Mouse (Mus musculus): ENCODE results near the gene Olfr288. TPM values are rescaled to one million over a fixed set of nuclear protein-coding genes. Genes with fewer than 3 reads are reported as not detected.

Olfr288 gene
- polyA plus RNA-seq, 1 experiment from 2014 or later: not detected

- 82% methylated on average over 7 of the region's 7 CpGs for WGBS
- Histone ChIP-seq H3K9me3 (ENCODE audit: control insufficient read depth, low read length) (no peaks in the 10 kb centered on the region), H3K27me3 (ENCODE audit: control insufficient read depth, insufficient read depth, low read length) (no peaks in the 10 kb centered on the region), H3K36me3 (ENCODE audit: control insufficient read depth, insufficient read depth, low read length) (no peaks in the 10 kb centered on the region), H3K4me2 (ENCODE audit: low read depth, low read length) (no peak overlapping the region), H3K4me1 (ENCODE audit: control insufficient read depth, insufficient read depth, low read length) (no peaks in the 10 kb centered on the region), H3K4me3 (ENCODE audit: low read depth, low read length) (no peak overlapping the region), H3K9ac (replicated peaks; ENCODE audit: low read depth, low read length) (no peak overlapping the region), H3K27ac (ENCODE audit: low read depth, low read length) (no peak overlapping the region)
- ATAC-seq (ENCODE audit: low read depth): no peak
Observed at GRCm38 (mm10) chr15:98209676-98210075, 14.3 kb upstream of the Olfr288 start.

GRCm38 (mm10) chr15:98184456-98184855 lies 10.9 kb downstream of the Olfr288 start:
- Histone ChIP-seq H3K9ac (replicated peaks; ENCODE audit: low read depth, low read length) (no peak overlapping the region), H3K36me3 (ENCODE audit: control insufficient read depth, insufficient read depth, low read length) (no peaks in the 10 kb centered on the region), H3K4me3 (ENCODE audit: low read depth, low read length) (no peak overlapping the region), H3K27me3 (ENCODE audit: control insufficient read depth, insufficient read depth, low read length) (no peaks in the 10 kb centered on the region), H3K4me1 (ENCODE audit: control insufficient read depth, insufficient read depth, low read length) (peaks cover 5% of the 10 kb centered on the region; the same call in 1 of the 2 replicates), H3K27ac (ENCODE audit: low read depth, low read length) (no peak overlapping the region), H3K9me3 (ENCODE audit: control insufficient read depth, low read length) (no peaks in the 10 kb centered on the region), H3K4me2 (ENCODE audit: low read depth, low read length) (no peak overlapping the region)
- WGBS: 79% methylated on average over 4 of the region's 4 CpGs
- no peak for ATAC-seq (ENCODE audit: low read depth)

GRCm38 (mm10) chr15:98181856-98182570 lies 13.3 kb downstream of the Olfr288 start:
- Histone ChIP-seq H3K36me3 (ENCODE audit: control insufficient read depth, insufficient read depth, low read length) (no peaks in the 10 kb centered on the region), H3K27ac (ENCODE audit: low read depth, low read length) (no peak overlapping the region), H3K9ac (replicated peaks; ENCODE audit: low read depth, low read length) (no peak overlapping the region), H3K4me1 (ENCODE audit: control insufficient read depth, insufficient read depth, low read length) (peaks cover 5% of the 10 kb centered on the region; the same call in 1 of the 2 replicates), H3K4me3 (ENCODE audit: low read depth, low read length) (no peak overlapping the region), H3K9me3 (ENCODE audit: control insufficient read depth, low read length) (no peaks in the 10 kb centered on the region), H3K27me3 (ENCODE audit: control insufficient read depth, insufficient read depth, low read length) (no peaks in the 10 kb centered on the region), H3K4me2 (ENCODE audit: low read depth, low read length) (no peak overlapping the region)
- WGBS: 77% methylated on average over 12 of the region's 12 CpGs
- no peak for ATAC-seq (ENCODE audit: low read depth)

GRCm38 (mm10) chr15:98181132-98181711 lies 14.1 kb downstream of the Olfr288 start:
- Histone ChIP-seq H3K4me3 (ENCODE audit: low read depth, low read length) (peak overlapping the region; percentile 48), H3K36me3 (ENCODE audit: control insufficient read depth, insufficient read depth, low read length) (no peaks in the 10 kb centered on the region), H3K4me1 (ENCODE audit: control insufficient read depth, insufficient read depth, low read length) (peaks cover 5% of the 10 kb centered on the region; the same call in 1 of the 2 replicates), H3K9ac (replicated peaks; ENCODE audit: low read depth, low read length) (peak overlapping the region; percentile 49; the same call in 1 of the 2 replicates), H3K27me3 (ENCODE audit: control insufficient read depth, insufficient read depth, low read length) (no peaks in the 10 kb centered on the region), H3K4me2 (ENCODE audit: low read depth, low read length) (peak overlapping the region; percentile 74), H3K9me3 (ENCODE audit: control insufficient read depth, low read length) (no peaks in the 10 kb centered on the region), H3K27ac (ENCODE audit: low read depth, low read length) (peak overlapping the region; percentile 69)
- under 1% methylated on average over 30 of the region's 30 CpGs for WGBS
- peak; percentile 98 for ATAC-seq (ENCODE audit: low read depth)

GRCm38 (mm10) chr15:98180567-98181131 lies 14.7 kb downstream of the Olfr288 start:
- H3K4me1 ChIP-seq (ENCODE audit: control insufficient read depth, insufficient read depth, low read length): peaks cover 5% of the 10 kb centered on the region; the same call in 1 of the 2 replicates
- H3K9me3 ChIP-seq (ENCODE audit: control insufficient read depth, low read length): no peaks in the 10 kb centered on the region
- WGBS: 4% methylated on average over 26 of the region's 26 CpGs
- H3K9ac ChIP-seq (replicated peaks; ENCODE audit: low read depth, low read length): peak overlapping the region; percentile 49; the same call in 1 of the 2 replicates
- ATAC-seq (ENCODE audit: low read depth): no peak
- H3K4me2 ChIP-seq (ENCODE audit: low read depth, low read length): peak overlapping the region; percentile 74
- H3K27ac ChIP-seq (ENCODE audit: low read depth, low read length): peak overlapping the region; percentile 69
- H3K27me3 ChIP-seq (ENCODE audit: control insufficient read depth, insufficient read depth, low read length): no peaks in the 10 kb centered on the region
- H3K36me3 ChIP-seq (ENCODE audit: control insufficient read depth, insufficient read depth, low read length): no peaks in the 10 kb centered on the region
- peak overlapping the region; percentile 48 for H3K4me3 ChIP-seq (ENCODE audit: low read depth, low read length)

- Histone ChIP-seq H3K4me1 (ENCODE audit: control insufficient read depth, insufficient read depth, low read length) (peaks cover 5% of the 10 kb centered on the region; the same call in 1 of the 2 replicates), H3K9ac (replicated peaks; ENCODE audit: low read depth, low read length) (no peak overlapping the region), H3K9me3 (ENCODE audit: control insufficient read depth, low read length) (no peaks in the 10 kb centered on the region), H3K27ac (ENCODE audit: low read depth, low read length) (no peak overlapping the region), H3K27me3 (ENCODE audit: control insufficient read depth, insufficient read depth, low read length) (no peaks in the 10 kb centered on the region), H3K4me2 (ENCODE audit: low read depth, low read length) (no peak overlapping the region), H3K36me3 (ENCODE audit: control insufficient read depth, insufficient read depth, low read length) (no peaks in the 10 kb centered on the region), H3K4me3 (ENCODE audit: low read depth, low read length) (no peak overlapping the region)
- WGBS: 66% methylated on average over 3 of the region's 3 CpGs
- no peak for ATAC-seq (ENCODE audit: low read depth)
Observed at GRCm38 (mm10) chr15:98177320-98177719, 18.0 kb downstream of the Olfr288 start.

- ATAC-seq (ENCODE audit: low read depth): no peak
- Histone ChIP-seq H3K4me3 (ENCODE audit: low read depth, low read length) (no peak overlapping the region), H3K9ac (replicated peaks; ENCODE audit: low read depth, low read length) (no peak overlapping the region), H3K4me2 (ENCODE audit: low read depth, low read length) (no peak overlapping the region), H3K36me3 (ENCODE audit: control insufficient read depth, insufficient read depth, low read length) (no peaks in the 10 kb centered on the region), H3K4me1 (ENCODE audit: control insufficient read depth, insufficient read depth, low read length) (peaks cover 15% of the 10 kb centered on the region; the same call in 1 of the 2 replicates), H3K9me3 (ENCODE audit: control insufficient read depth, low read length) (no peaks in the 10 kb centered on the region), H3K27ac (ENCODE audit: low read depth, low read length) (no peak overlapping the region), H3K27me3 (ENCODE audit: control insufficient read depth, insufficient read depth, low read length) (no peaks in the 10 kb centered on the region)
- WGBS: 30% methylated on average over 8 of the region's 8 CpGs
Observed at GRCm38 (mm10) chr15:98173821-98174220, 21.5 kb downstream of the Olfr288 start.

GRCm38 (mm10) chr15:98172113-98172512 lies 23.2 kb downstream of the Olfr288 start:
- Histone ChIP-seq H3K4me2 (ENCODE audit: low read depth, low read length) (no peak overlapping the region), H3K27me3 (ENCODE audit: control insufficient read depth, insufficient read depth, low read length) (peaks cover 6% of the 10 kb centered on the region), H3K36me3 (ENCODE audit: control insufficient read depth, insufficient read depth, low read length) (no peaks in the 10 kb centered on the region), H3K9me3 (ENCODE audit: control insufficient read depth, low read length) (no peaks in the 10 kb centered on the region), H3K4me3 (ENCODE audit: low read depth, low read length) (no peak overlapping the region), H3K27ac (ENCODE audit: low read depth, low read length) (no peak overlapping the region), H3K4me1 (ENCODE audit: control insufficient read depth, insufficient read depth, low read length) (peaks cover 15% of the 10 kb centered on the region; the same call in 1 of the 2 replicates), H3K9ac (replicated peaks; ENCODE audit: low read depth, low read length) (0 out of 2 replicates have a peak overlapping the region, but pooled peaks have one; percentile 13)
- WGBS: 75% methylated on average over 5 of the region's 5 CpGs
- ATAC-seq (ENCODE audit: low read depth): no peak

- peak overlapping the region; percentile 12; the same call in 1 of the 2 replicates for H3K4me3 ChIP-seq (ENCODE audit: low read depth, low read length)
- peaks cover 6% of the 10 kb centered on the region for H3K27me3 ChIP-seq (ENCODE audit: control insufficient read depth, insufficient read depth, low read length)
- 75% methylated on average over 9 of the region's 9 CpGs for WGBS
- H3K4me1 ChIP-seq (ENCODE audit: control insufficient read depth, insufficient read depth, low read length): peaks cover 15% of the 10 kb centered on the region; the same call in 1 of the 2 replicates
- H3K27ac ChIP-seq (ENCODE audit: low read depth, low read length): no peak overlapping the region
- peak overlapping the region; percentile 77 for H3K4me2 ChIP-seq (ENCODE audit: low read depth, low read length)
- ATAC-seq (ENCODE audit: low read depth): no peak
- H3K36me3 ChIP-seq (ENCODE audit: control insufficient read depth, insufficient read depth, low read length): no peaks in the 10 kb centered on the region
- 0 out of 2 replicates have a peak overlapping the region, but pooled peaks have one; percentile 3 for H3K9ac ChIP-seq (replicated peaks; ENCODE audit: low read depth, low read length)
- no peaks in the 10 kb centered on the region for H3K9me3 ChIP-seq (ENCODE audit: control insufficient read depth, low read length)
Observed at GRCm38 (mm10) chr15:98170917-98171316, 24.4 kb downstream of the Olfr288 start.
